Mouse (Mus musculus): ENCODE data around the gene Kcnn1. TPM values are rescaled to one million over a fixed set of nuclear protein-coding genes. Genes with fewer than 3 reads are reported as not detected.

The Kcnn1 gene
- polyA plus RNA-seq, 1 experiment from 2014 or later = 19.0 TPM

GRCm38 (mm10) chr8:70810962-70811680 is 51.9 kb downstream of the Kcnn1 start:
- no peak overlapping the region for H3K4me3 ChIP-seq

GRCm38 (mm10) chr8:70808955-70809701 is 53.9 kb downstream of the Kcnn1 start:
- H3K4me2 ChIP-seq = no peak overlapping the region
- peaks cover 11% of the 10 kb centered on the region for H3K4me1 ChIP-seq
- no peaks in the 10 kb centered on the region for H3K9me3 ChIP-seq
- H3K9ac ChIP-seq = no peak overlapping the region
- H3K27me3 ChIP-seq (replicated peaks) = peaks cover 27% of the 10 kb centered on the region
- 80% methylated on average over 8 of the region's 8 CpGs for WGBS
- no peak for ATAC-seq (replicated peaks)
- H3K36me3 ChIP-seq (replicated peaks) = no peaks in the 10 kb centered on the region
- H3K4me3 ChIP-seq = no peak overlapping the region
- H3K27ac ChIP-seq = no peak overlapping the region

More at GRCm38 (mm10) chr8:70810962-70811680, 51.9 kb downstream of the Kcnn1 start:
- no peak overlapping the region for H3K27ac ChIP-seq
- no peak for ATAC-seq (replicated peaks)
- no peak overlapping the region for H3K4me2 ChIP-seq
- no peaks in the 10 kb centered on the region for H3K4me1 ChIP-seq
- H3K36me3 ChIP-seq (replicated peaks) = no peaks in the 10 kb centered on the region
- H3K9me3 ChIP-seq = no peaks in the 10 kb centered on the region
- 74% methylated on average over 20 of the region's 20 CpGs for WGBS
- no peak overlapping the region for H3K9ac ChIP-seq
- peaks cover 23% of the 10 kb centered on the region for H3K27me3 ChIP-seq (replicated peaks)

- no peak within 1 kb of the TSS for H3K4me3 ChIP-seq
- H3K36me3 ChIP-seq (replicated peaks) = no peaks in the 10 kb centered on the region
- peaks cover 18% of the 10 kb centered on the region for H3K4me1 ChIP-seq
- peaks cover 34% of the 10 kb centered on the region for H3K27me3 ChIP-seq (replicated peaks)
- H3K27ac ChIP-seq = no peak within 1 kb of the TSS
- ATAC-seq (replicated peaks) = no peak
- H3K4me2 ChIP-seq = no peak within 1 kb of the TSS
- H3K9me3 ChIP-seq = no peaks in the 10 kb centered on the region
- WGBS = 46% methylated on average over 5 of the region's 5 CpGs
- H3K9ac ChIP-seq = no peak within 1 kb of the TSS
Observed at GRCm38 (mm10) chr8:70808239-70808638, 54.8 kb downstream of the Kcnn1 start, which contains the start of gene Il12rb1. Il12rb1 (plus strand) TSS chr8:70808449.

GRCm38 (mm10) chr8:70807304-70807703 is 55.8 kb downstream of the Kcnn1 start:
- Histone ChIP-seq H3K27me3 (replicated peaks) (peaks cover 43% of the 10 kb centered on the region), H3K9me3 (no peaks in the 10 kb centered on the region), H3K36me3 (replicated peaks) (no peaks in the 10 kb centered on the region), H3K9ac (no peak overlapping the region), H3K27ac (no peak overlapping the region), H3K4me3 (no peak overlapping the region), H3K4me1 (peaks cover 18% of the 10 kb centered on the region), H3K4me2 (no peak overlapping the region)
- WGBS = 62% methylated on average over 1 of the region's 1 CpGs
- no peak for ATAC-seq (replicated peaks)

- 74% methylated on average over 4 of the region's 4 CpGs for WGBS
- H3K27ac ChIP-seq = no peak overlapping the region
- no peak overlapping the region for H3K9ac ChIP-seq
- H3K9me3 ChIP-seq = no peaks in the 10 kb centered on the region
- ATAC-seq (replicated peaks) = no peak
- no peak overlapping the region for H3K4me2 ChIP-seq
- no peaks in the 10 kb centered on the region for H3K36me3 ChIP-seq (replicated peaks)
- no peak overlapping the region for H3K4me3 ChIP-seq
- peaks cover 18% of the 10 kb centered on the region for H3K4me1 ChIP-seq
- peaks cover 44% of the 10 kb centered on the region for H3K27me3 ChIP-seq (replicated peaks)
Observed at GRCm38 (mm10) chr8:70806541-70806940, 56.5 kb downstream of the Kcnn1 start.

- Histone ChIP-seq H3K9me3 (no peaks in the 10 kb centered on the region), H3K4me2 (peak within 1 kb of the TSS; percentile 88), H3K27me3 (replicated peaks) (peaks cover 56% of the 10 kb centered on the region), H3K4me3 (peak within 1 kb of the TSS; percentile 55), H3K27ac (no peak within 1 kb of the TSS), H3K9ac (peak within 1 kb of the TSS; percentile 44), H3K36me3 (replicated peaks) (no peaks in the 10 kb centered on the region), H3K4me1 (peaks cover 21% of the 10 kb centered on the region)
- peak; percentile 88 for ATAC-seq (replicated peaks)
- WGBS = under 1% methylated on average over 45 of the region's 45 CpGs
Observed at GRCm38 (mm10) chr8:70804481-70805206, 58.4 kb downstream of the Kcnn1 start, which contains the start of gene Mast3. Mast3 (minus strand) TSS chr8:70805054.

GRCm38 (mm10) chr8:70803761-70804480 is 59.1 kb downstream of the Kcnn1 start:
- peaks cover 63% of the 10 kb centered on the region for H3K27me3 ChIP-seq (replicated peaks)
- ATAC-seq (replicated peaks) = 0 out of 2 replicates have a peak, but pooled peaks have one; percentile 18

GRCm38 (mm10) chr8:70802786-70803510 is 60.1 kb downstream of the Kcnn1 start:
- Histone ChIP-seq H3K4me3 (no peak overlapping the region), H3K27me3 (replicated peaks) (peaks cover 70% of the 10 kb centered on the region), H3K4me2 (no peak overlapping the region), H3K4me1 (peaks cover 28% of the 10 kb centered on the region), H3K27ac (no peak overlapping the region), H3K9me3 (no peaks in the 10 kb centered on the region), H3K9ac (no peak overlapping the region), H3K36me3 (replicated peaks) (no peaks in the 10 kb centered on the region)
- WGBS = 75% methylated on average over 11 of the region's 11 CpGs
- no peak for ATAC-seq (replicated peaks)

More at GRCm38 (mm10) chr8:70803761-70804480, 59.1 kb downstream of the Kcnn1 start:
- no peaks in the 10 kb centered on the region for H3K9me3 ChIP-seq
- no peak overlapping the region for H3K9ac ChIP-seq
- no peaks in the 10 kb centered on the region for H3K36me3 ChIP-seq (replicated peaks)
- peaks cover 21% of the 10 kb centered on the region for H3K4me1 ChIP-seq
- peak overlapping the region; percentile 88 for H3K4me2 ChIP-seq
- H3K4me3 ChIP-seq = peak overlapping the region; percentile 55
- no peak overlapping the region for H3K27ac ChIP-seq
- WGBS = 2% methylated on average over 44 of the region's 47 CpGs

GRCm38 (mm10) chr8:70801830-70802229 is 61.2 kb downstream of the Kcnn1 start:
- H3K4me3 ChIP-seq = no peak overlapping the region
- no peaks in the 10 kb centered on the region for H3K36me3 ChIP-seq (replicated peaks)
- no peak overlapping the region for H3K4me2 ChIP-seq
- H3K4me1 ChIP-seq = peaks cover 34% of the 10 kb centered on the region
- H3K9me3 ChIP-seq = no peaks in the 10 kb centered on the region
- H3K9ac ChIP-seq = no peak overlapping the region
- 87% methylated on average over 1 of the region's 1 CpGs for whole genome bisulfite sequencing
- H3K27me3 ChIP-seq (replicated peaks) = peaks cover 68% of the 10 kb centered on the region
- ATAC-seq (replicated peaks) = no peak
- H3K27ac ChIP-seq = no peak overlapping the region

GRCm38 (mm10) chr8:70801156-70801555 is 61.9 kb downstream of the Kcnn1 start:
- 36% methylated on average over 15 of the region's 15 CpGs for WGBS
- H3K4me3 ChIP-seq = no peak overlapping the region
- H3K36me3 ChIP-seq (replicated peaks) = no peaks in the 10 kb centered on the region
- H3K9ac ChIP-seq = no peak overlapping the region
- no peak overlapping the region for H3K27ac ChIP-seq
- peaks cover 40% of the 10 kb centered on the region for H3K4me1 ChIP-seq
- no peak for ATAC-seq (replicated peaks)
- no peaks in the 10 kb centered on the region for H3K9me3 ChIP-seq
- H3K4me2 ChIP-seq = no peak overlapping the region
- H3K27me3 ChIP-seq (replicated peaks) = peaks cover 62% of the 10 kb centered on the region

GRCm38 (mm10) chr8:70800648-70801047 is 62.4 kb downstream of the Kcnn1 start:
- Histone ChIP-seq H3K4me1 (peaks cover 44% of the 10 kb centered on the region), H3K9me3 (no peaks in the 10 kb centered on the region), H3K4me2 (no peak overlapping the region), H3K27me3 (replicated peaks) (peaks cover 57% of the 10 kb centered on the region), H3K36me3 (replicated peaks) (no peaks in the 10 kb centered on the region), H3K27ac (no peak overlapping the region), H3K9ac (no peak overlapping the region), H3K4me3 (no peak overlapping the region)
- WGBS = 44% methylated on average over 10 of the region's 10 CpGs
- ATAC-seq (replicated peaks) = no peak

All from midbrain, embryonic 15.5 days (tissue).